Comparison of ENCODE assay signal across 24 mouse cellular contexts in the genomic region with DNA sequence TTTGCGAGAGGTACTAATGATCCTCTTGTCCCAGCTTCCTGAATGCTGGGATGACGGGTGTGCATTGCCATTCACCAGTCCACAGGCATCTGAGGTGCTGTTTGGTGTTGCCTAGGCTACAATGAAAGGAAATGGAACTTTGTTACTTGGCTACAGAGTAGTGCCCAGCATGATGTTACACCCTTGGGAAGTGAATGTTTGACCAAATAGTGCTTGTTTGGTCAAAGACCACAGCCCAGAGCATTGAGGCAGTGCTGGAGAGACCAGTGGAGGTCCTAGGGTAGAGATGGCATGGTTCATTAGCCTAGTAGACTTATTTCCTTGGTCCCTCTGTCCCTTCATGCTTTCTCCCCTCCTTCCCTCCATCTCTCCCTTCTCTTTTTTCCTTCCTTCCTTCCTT.
"Had no signal": no experiment of that assay in that cellular context is flagged by ENCODE, and none has a peak within 500 bp of the region (broad histone marks: within the 10 kb centered on the region; RNA-seq: fewer than 3 reads in every experiment).

No protein-coding gene starts in this region.

- H3K4me2 ChIP-seq: limb, embryonic 13.5 days; liver, embryonic 12.5 days; liver, embryonic 15.5 days; lung, embryonic 15.5 days; midbrain, embryonic 13.5 days; neural tube, embryonic 13.5 days; stomach, embryonic 15.5 days had no signal

- H3K9me3 ChIP-seq: limb, embryonic 10.5 days; limb, embryonic 13.5 days; liver, embryonic 12.5 days; liver, embryonic 15.5 days; lung, embryonic 15.5 days; megakaryocyte, embryonic 14.5 days; midbrain, embryonic 10.5 days; midbrain, embryonic 13.5 days; neural tube, embryonic 13.5 days; stomach, embryonic 15.5 days had no signal

- H3K4me1 ChIP-seq: limb, embryonic 10.5 days; liver, embryonic 12.5 days; liver, embryonic 15.5 days; megakaryocyte, embryonic 14.5 days; midbrain, embryonic 13.5 days; stomach, embryonic 15.5 days had no signal

- H3K4me3 ChIP-seq: limb, embryonic 10.5 days; limb, embryonic 13.5 days; liver, embryonic 12.5 days; liver, embryonic 15.5 days; lung, embryonic 15.5 days; megakaryocyte, embryonic 14.5 days; midbrain, embryonic 10.5 days; midbrain, embryonic 13.5 days; myocyte; neural tube, embryonic 13.5 days; stomach, embryonic 15.5 days had no signal

- DNase-seq: kidney, postnatal 10 days; liver; lung, adult 18-20 months; lung, postnatal 10 days; lung, postnatal 36 days; retina, postnatal 1 day; right cerebral cortex, postnatal 25 days; spleen, adult 18-20 months; thymus, adult 2 months; thymus, postnatal 14 days; thymus, postnatal 4 days had no signal

- H3K36me3 ChIP-seq: limb, embryonic 10.5 days; limb, embryonic 13.5 days; liver, embryonic 12.5 days; liver, embryonic 15.5 days; lung, embryonic 15.5 days; midbrain, embryonic 10.5 days; midbrain, embryonic 13.5 days; neural tube, embryonic 13.5 days; stomach, embryonic 15.5 days had no signal

- ATAC-seq: intestine, postnatal 0 days; liver, embryonic 12.5 days; midbrain, embryonic 13.5 days; midbrain, embryonic 16.5 days had no signal

- H3K27me3 ChIP-seq: limb, embryonic 13.5 days; liver, embryonic 12.5 days; liver, embryonic 15.5 days; lung, embryonic 15.5 days; megakaryocyte, embryonic 14.5 days; midbrain, embryonic 13.5 days; stomach, embryonic 15.5 days had no signal

- H3K27ac ChIP-seq: limb, embryonic 10.5 days; limb, embryonic 13.5 days; liver, embryonic 12.5 days; liver, embryonic 15.5 days; lung, embryonic 15.5 days; midbrain, embryonic 10.5 days; midbrain, embryonic 13.5 days; neural tube, embryonic 13.5 days; stomach, embryonic 15.5 days had no signal

- H3K9ac ChIP-seq: limb, embryonic 13.5 days; liver, embryonic 12.5 days; liver, embryonic 15.5 days; lung, embryonic 15.5 days; midbrain, embryonic 13.5 days; neural tube, embryonic 13.5 days; stomach, embryonic 15.5 days had no signal
